Mouse (Mus musculus) midbrain, postnatal 0 days (tissue): ENCODE measurements around the gene Ppm1h. TPM values are rescaled to one million over a fixed set of nuclear protein-coding genes. Genes with fewer than 3 reads are reported as not detected.

ENCODE experiments used
- ATAC-seq: fragments of 200-750 bp; cut with Nextera tagmentation; 2 replicates; pipeline ENCODE4 v1.8.0; 2017; ENCODE audit warnings: moderate number of reproducible peaks, mild to moderate bottlenecking, moderate TSS enrichment, moderate library complexity; ENCODE audit not compliant: low FRiP score
- DNase-seq: peaks from one replicate; pipeline ENCODE4 v3.0.0-alpha.2; 2015; ENCODE audit warnings: low spot score
- H3K27ac ChIP-seq: fragments of 300-500 bp; sonication (generic); 2 replicates; pipeline ENCODE4 v1.5.1; 2014; ENCODE audit warnings: low read depth, mild to moderate bottlenecking, low read length, mixed read lengths
- H3K27me3 ChIP-seq: fragments of 300-500 bp; sonication (generic); 2 replicates; pipeline ENCODE4 v1.6.1; 2014; ENCODE audit warnings: low read length, control low read depth, mixed read lengths; ENCODE audit not compliant: insufficient read depth
- H3K36me3 ChIP-seq: fragments of 300-500 bp; sonication (generic); 2 replicates; pipeline ENCODE4 v1.6.1; 2014; ENCODE audit warnings: low read length, control low read depth, mixed read lengths; ENCODE audit not compliant: insufficient read depth
- H3K4me1 ChIP-seq: fragments of 300-500 bp; sonication (generic); 2 replicates; pipeline ENCODE4 v1.6.1; 2014; ENCODE audit warnings: mild to moderate bottlenecking, control low read depth, antibody characterized with exemption, low read length, mixed read lengths; ENCODE audit not compliant: insufficient read depth
- H3K4me2 ChIP-seq: fragments of 300-500 bp; sonication (generic); 2 replicates; pipeline ENCODE4 v1.6.1; 2014; ENCODE audit warnings: low read depth, mild to moderate bottlenecking, low read length, mixed read lengths; ENCODE audit not compliant: poor library complexity, severe bottlenecking
- H3K4me3 ChIP-seq: fragments of 300-500 bp; sonication (generic); 2 replicates; pipeline ENCODE4 v1.5.1; 2014; ENCODE audit warnings: low read depth, mild to moderate bottlenecking, low read length, moderate library complexity
- H3K9ac ChIP-seq: fragments of 300-500 bp; sonication (generic); replicated peaks from 2 replicates; pipeline ENCODE4 v1.6.1; 2014; ENCODE audit warnings: mild to moderate bottlenecking, low read length, moderate library complexity, mixed read lengths; ENCODE audit not compliant: poor library complexity, severe bottlenecking
- H3K9me3 ChIP-seq: fragments of 300-500 bp; sonication (generic); 2 replicates; pipeline ENCODE4 v1.6.1; 2016; ENCODE audit warnings: low read length, control low read depth
- CTCF ChIP-seq: IDR thresholded peaks from 2 replicates; pipeline ENCODE4 v1.5.1; 2016; ENCODE audit warnings: antibody characterized with exemption, mild to moderate bottlenecking
- WGBS: fragments of 180-500 bp; shearing (Covaris S2); extraction: QIAGEN DNeasy Blood & Tissue Kit; methylation state at CpG from one replicate; pipeline ENCODE4 v1.1.7; 2014; 5-methylcytosine and 5-hydroxymethylcytosine counted together
- polyA plus RNA-seq: library from polyadenylated mRNA; unstranded; fragments of >200 nt; fragmentation: Nextera tagmentation; extraction: Ambion mirVana; gene quantifications from 2 replicates; pipeline ENCODE4 v1.2.1, GENCODE M21; 2015
- total RNA-seq: library from RNA; depleted of rRNA; stranded (reverse); fragments of >200 nt; gene quantifications from 2 replicates; pipeline ENCODE4 v1.2.3, GENCODE M21; 2014

Gene Ppm1h
- total and polyA plus RNA-seq, 2 experiments from 2014 or later: 28.0 to 42.8 TPM

GRCm38 (mm10) chr10:122985252-122985514 is 306.6 kb downstream of the Ppm1h start:
- under 1% methylated on average over 37 of the region's 37 CpGs for WGBS
- 0 out of 2 replicates have a peak, but pooled peaks have one; percentile 6 for ATAC-seq

GRCm38 (mm10) chr10:122985515-122986319 is 307.2 kb downstream of the Ppm1h start:
- Histone ChIP-seq H3K4me2 (peak overlapping the region; percentile 71), H3K9ac (peak overlapping the region; percentile 95), H3K27ac (peak overlapping the region; percentile 100), H3K9me3 (no peaks in the 10 kb centered on the region), H3K36me3 (no peaks in the 10 kb centered on the region), H3K27me3 (no peaks in the 10 kb centered on the region), H3K4me1 (peaks cover 10% of the 10 kb centered on the region), H3K4me3 (peak overlapping the region; percentile 91)
- DNase-seq: peak; percentile 89
- TF ChIP-seq CTCF: no peak
- peak; percentile 91 for ATAC-seq
- under 1% methylated on average over 52 of the region's 115 CpGs for WGBS

More at GRCm38 (mm10) chr10:122985252-122985514, 306.6 kb downstream of the Ppm1h start:
- Histone ChIP-seq H3K4me2 (peak overlapping the region; percentile 71), H3K27ac (peak overlapping the region; percentile 100), H3K9ac (peak overlapping the region; percentile 95), H3K4me3 (peak overlapping the region; percentile 91), H3K9me3 (no peaks in the 10 kb centered on the region), H3K4me1 (peaks cover 10% of the 10 kb centered on the region), H3K27me3 (no peaks in the 10 kb centered on the region), H3K36me3 (no peaks in the 10 kb centered on the region; the same call in 1 of the 2 replicates)
- DNase-seq: peak; percentile 54
- TF ChIP-seq CTCF: no peak

GRCm38 (mm10) chr10:122986320-122987225 is 308.0 kb downstream of the Ppm1h start:
- Histone ChIP-seq H3K9me3 (no peaks in the 10 kb centered on the region), H3K36me3 (no peaks in the 10 kb centered on the region), H3K4me2 (peak overlapping the region; percentile 71), H3K9ac (peak overlapping the region; percentile 95), H3K4me3 (peak overlapping the region; percentile 91), H3K27me3 (no peaks in the 10 kb centered on the region), H3K4me1 (peaks cover 10% of the 10 kb centered on the region), H3K27ac (peak overlapping the region; percentile 100)
- no peak for TF ChIP-seq CTCF
- DNase-seq (peak; percentile 60), ATAC-seq (peak; percentile 59)
- 10% methylated on average over 53 of the region's 54 CpGs for WGBS

GRCm38 (mm10) chr10:122987671-122988128 is 309.1 kb downstream of the Ppm1h start:
- H3K36me3 ChIP-seq: no peaks in the 10 kb centered on the region
- peak; percentile 71 for DNase-seq
- no peak for ATAC-seq
- no peak overlapping the region for H3K4me2 ChIP-seq
- peaks cover 10% of the 10 kb centered on the region for H3K4me1 ChIP-seq
- no peak overlapping the region for H3K4me3 ChIP-seq
- 26% methylated on average over 9 of the region's 9 CpGs for WGBS
- H3K9me3 ChIP-seq: no peaks in the 10 kb centered on the region
- TF ChIP-seq CTCF: peak; percentile 85
- no peak overlapping the region for H3K27ac ChIP-seq
- H3K9ac ChIP-seq: no peak overlapping the region
- H3K27me3 ChIP-seq: no peaks in the 10 kb centered on the region

GRCm38 (mm10) chr10:122988372-122988771 is 309.8 kb downstream of the Ppm1h start:
- WGBS: 89% methylated on average over 7 of the region's 7 CpGs
- ATAC-seq: no peak

More at GRCm38 (mm10) chr10:122988372-122988771, 309.8 kb downstream of the Ppm1h start:
- no peaks in the 10 kb centered on the region for H3K9me3 ChIP-seq
- H3K27ac ChIP-seq: no peak overlapping the region
- no peaks in the 10 kb centered on the region for H3K27me3 ChIP-seq
- no peak overlapping the region for H3K9ac ChIP-seq
- no peak overlapping the region for H3K4me3 ChIP-seq
- TF ChIP-seq CTCF: no peak
- 0 out of 2 replicates have a peak, but pooled peaks cover 2% of the 10 kb centered on the region for H3K36me3 ChIP-seq
- H3K4me2 ChIP-seq: no peak overlapping the region
- no peak for DNase-seq
- peaks cover 5% of the 10 kb centered on the region; the same call in 1 of the 2 replicates for H3K4me1 ChIP-seq
